Mouse (Mus musculus): ENCODE results near the gene Nek11.

Gene Nek11

DNA sequence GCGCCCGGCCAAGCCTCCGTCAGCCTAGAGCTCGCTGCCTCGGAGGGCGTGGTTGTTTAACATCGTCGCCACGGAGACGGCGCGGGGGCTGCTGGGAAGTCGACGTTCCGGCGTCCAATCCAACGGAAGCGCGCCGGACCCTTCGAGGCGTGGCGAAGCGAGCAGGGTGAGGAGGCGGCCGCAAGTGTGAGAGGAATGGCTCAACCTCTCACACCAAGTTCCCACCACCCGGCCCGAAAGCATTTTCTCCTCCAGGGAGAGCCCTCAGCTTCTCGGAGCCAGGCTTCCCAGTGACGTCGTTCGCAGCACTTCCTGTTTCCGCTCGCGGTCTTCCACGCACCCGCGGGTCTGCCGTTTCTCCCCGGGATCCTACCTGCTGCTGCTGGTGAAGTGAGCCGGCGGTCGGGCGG, at the start of gene Nek11, which contains the start of gene Aste1:
Gene Nek11 (minus strand): TSS at position 307 of the 410 bp plus-strand sequence.
Gene Aste1 (plus strand): TSS at position 175 of the 410 bp plus-strand sequence.
- DNase-seq (ENCODE audit: low spot score in 2 of 2), result peak; percentile 92 to 94

DNA sequence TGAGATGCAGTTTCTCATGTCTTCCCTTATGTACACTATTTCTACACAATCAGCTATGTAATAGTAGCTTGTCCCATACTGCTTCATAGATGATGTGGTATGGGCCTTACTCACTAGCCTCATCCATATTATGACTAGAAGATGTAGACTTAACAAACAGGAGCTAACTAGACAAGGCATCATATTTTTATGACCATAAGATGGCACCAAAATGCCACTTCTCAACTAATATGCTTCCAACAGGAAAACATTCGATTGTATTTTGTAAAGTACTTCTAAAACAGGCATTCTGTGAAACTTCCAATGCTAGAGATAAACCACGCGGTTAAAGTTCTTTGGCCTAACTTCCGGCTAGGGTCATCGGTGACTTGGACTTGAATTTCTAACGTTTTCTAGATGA, 13.2 kb upstream of the Nek11 start:
- no peak for DNase-seq (ENCODE audit: low spot score in 2 of 2)

DNA sequence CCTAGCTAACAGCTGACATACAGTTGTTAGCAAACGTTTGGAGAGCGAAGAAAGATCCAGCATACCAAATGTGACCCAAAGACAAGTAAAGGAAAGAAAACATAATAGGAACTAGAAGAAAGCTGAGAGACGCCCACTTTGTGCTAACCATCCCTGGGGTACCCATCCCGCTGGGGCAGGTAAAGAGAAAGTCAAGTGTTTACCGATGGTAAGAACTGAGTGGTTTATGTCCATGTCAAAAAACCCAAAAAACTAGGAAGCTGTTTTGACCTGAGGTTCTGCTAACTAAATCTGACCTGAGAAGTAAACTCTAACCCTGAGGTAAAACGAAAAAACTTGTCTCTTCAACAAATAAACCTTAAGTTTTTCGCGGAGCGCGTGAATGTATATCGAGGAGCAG, 604 bp downstream of the Nek11 start:
- no peak for DNase-seq (ENCODE audit: low spot score in 2 of 2)

DNA sequence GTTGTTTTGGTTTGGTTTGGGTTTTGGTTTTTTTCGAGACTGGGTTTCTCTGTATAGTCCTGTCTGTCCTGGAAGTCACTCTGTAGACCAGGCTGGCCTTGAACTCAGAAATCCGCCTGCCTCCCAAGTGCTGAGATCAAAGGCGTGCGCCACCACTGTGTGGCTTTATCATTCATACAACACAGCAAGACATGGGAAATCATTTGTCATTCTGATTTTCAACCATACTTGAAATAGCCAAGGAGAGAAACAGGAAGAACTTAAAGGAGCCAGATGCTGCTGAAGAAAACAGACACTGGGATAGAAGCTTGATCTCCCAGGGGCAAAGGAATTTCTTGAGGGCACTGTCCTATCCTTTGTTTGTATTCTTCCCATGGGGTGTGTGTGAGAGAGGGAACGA, 4.7 kb downstream of the Nek11 start:
- DNase-seq (ENCODE audit: low spot score in 2 of 2), result no peak

DNA sequence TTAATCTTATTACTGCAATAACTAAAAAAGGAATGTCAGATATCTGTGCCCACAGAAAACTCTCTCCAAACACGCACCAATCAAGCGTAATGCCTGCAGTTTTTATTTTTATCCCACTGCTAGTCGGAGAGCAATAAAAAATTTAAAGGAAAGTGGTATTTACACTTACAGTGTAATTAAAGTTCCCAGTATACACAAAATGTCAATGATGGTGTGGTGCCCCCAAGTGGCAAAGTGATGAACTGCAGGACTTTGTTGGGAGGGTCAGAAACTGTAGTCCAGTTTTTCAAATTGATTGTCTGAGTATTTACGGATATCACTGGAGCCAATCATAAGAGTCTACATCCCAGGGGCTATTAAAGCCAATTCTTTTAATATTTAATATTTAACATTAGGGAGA, 6.0 kb downstream of the Nek11 start:
- peak; percentile 36 to 77 for DNase-seq (ENCODE audit: low spot score in 2 of 2)

DNA sequence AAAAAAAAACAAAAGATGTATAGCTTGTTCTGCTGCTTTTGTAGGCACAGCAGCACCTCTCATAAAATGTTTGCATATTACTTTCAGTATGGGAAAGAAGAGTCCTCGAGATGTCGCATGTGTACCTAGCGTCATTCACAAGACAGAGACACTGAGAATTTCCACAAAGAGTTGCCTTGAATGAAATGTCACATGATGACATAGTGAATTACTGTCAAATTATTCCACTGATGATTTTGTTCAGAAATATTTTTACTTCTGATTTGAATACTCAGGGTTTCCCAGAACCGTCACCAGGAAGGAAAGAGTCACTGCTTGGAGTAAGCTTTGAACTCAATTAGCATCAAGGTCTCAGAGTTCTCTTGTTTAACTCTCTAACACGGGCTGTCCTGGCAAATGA, 7.9 kb downstream of the Nek11 start:
- no peak for DNase-seq (ENCODE audit: low spot score in 2 of 2)

DNA sequence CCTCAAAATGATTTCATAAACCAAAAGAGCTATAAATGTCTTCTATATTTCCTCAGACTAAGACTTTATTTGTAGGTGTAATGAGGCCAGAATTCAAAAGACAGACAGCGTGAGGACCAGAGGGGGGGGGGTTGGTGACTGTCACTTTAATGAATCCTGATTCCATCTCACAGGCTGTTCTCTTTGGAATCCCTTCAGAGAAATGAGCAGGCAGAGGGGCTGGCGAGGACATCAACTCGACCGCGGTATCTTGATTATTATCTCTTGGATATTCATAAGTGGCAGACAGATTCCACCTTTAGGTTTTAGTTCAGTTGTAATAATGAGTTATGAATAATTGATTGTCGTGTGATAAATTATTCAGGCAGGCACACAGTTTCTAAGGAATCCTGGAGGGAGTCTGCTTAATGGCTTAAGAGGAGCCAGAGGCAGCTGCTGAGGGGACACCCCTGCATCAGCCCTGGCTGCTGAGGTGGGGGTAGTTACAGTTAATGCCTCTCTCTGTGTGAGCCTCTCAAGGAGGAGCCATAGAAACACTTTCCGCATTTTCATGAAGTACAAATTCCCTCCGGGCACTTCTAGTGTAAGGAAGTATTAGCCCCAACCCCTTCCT, 15.7 kb downstream of the Nek11 start:
- no peak for DNase-seq (ENCODE audit: low spot score in 2 of 2)

DNA sequence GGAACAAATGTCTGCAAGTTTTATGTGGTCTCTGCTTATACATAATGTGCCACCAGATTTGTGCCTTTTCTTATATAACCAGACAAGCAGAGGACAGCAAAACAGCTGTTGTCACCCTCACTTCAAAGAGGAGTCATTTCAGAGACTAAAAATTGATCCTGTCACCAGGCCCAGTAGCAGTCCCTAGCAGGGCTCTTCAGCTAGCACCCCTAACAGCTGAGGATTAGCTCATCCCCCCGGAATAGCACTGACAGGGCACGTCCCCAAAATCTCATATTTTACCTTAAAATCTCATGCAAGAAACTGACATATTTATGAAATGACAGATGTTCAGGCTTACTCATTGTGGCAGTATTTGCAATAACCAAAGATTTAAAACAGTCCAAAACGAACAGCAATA, 17.7 kb downstream of the Nek11 start:
- no peak for DNase-seq (ENCODE audit: low spot score in 2 of 2)

DNA sequence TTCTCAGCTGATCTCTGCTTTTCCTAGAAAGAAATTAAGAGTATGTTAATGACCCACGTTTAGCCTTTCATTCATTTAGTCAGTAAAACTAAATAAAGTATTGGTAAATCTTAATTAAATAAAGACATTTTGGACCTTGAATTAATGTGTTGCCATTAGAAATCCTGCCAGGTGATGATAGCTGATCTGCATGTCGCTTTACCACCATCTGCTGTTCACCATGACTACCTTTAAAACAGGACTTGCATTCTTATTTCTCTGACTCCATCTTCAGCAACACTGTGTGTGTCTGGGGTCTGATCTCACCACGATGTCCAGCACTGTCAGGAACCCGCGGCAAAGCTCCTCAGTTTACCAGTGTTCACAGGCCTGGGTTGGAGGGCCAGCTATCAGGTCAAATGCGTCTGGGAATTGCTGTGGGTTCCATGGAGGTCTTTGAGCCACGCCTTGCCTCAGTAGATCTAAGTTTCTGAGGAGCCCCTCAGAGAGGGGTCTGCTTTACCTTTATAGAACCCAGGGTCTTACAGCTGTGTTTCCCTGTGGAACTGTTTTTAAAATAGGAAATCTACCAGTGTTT, 18.3 kb downstream of the Nek11 start:
- no peak for DNase-seq (ENCODE audit: low spot score in 2 of 2)

DNA sequence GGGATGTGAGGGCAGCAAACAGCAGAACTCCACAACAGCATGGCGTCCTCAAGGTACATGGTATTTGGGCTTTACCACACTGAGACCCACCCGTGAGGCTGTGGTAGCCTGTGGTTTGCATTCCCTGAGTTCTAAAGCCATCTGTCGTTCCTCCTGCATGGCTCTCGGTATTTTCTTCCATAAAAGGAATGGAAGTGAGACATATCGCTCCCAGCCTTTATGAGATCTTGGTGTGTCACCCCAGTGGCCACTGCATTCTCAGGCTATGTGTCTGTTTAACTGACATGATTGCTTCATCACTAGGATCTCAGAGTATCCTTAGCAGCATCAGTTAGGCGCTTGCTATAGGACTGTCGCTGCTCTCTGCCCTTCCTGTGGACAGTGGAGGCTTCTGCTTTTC, 18.9 kb downstream of the Nek11 start:
- no peak for DNase-seq (ENCODE audit: low spot score in 2 of 2)

DNA sequence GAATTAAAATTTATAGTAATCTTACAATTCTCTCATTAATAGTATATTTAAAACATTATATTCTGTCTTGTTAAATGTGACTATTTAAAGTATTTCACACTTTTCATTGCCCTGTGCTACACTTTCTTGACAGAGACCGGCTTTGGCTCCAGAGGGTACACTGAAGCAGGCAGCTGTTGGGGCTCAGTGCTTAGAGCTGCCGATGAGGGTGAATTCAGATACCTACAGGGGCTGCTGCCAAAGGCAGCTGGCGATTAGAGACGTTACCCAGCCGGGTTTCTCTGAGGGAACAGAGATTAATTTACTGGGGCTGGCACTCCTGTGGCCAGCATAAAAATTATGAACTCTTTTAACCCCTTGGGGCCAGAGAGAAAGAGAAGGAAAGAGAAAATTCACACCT, 21.0 kb downstream of the Nek11 start:
- no peak for DNase-seq (ENCODE audit: low spot score in 2 of 2)

DNA sequence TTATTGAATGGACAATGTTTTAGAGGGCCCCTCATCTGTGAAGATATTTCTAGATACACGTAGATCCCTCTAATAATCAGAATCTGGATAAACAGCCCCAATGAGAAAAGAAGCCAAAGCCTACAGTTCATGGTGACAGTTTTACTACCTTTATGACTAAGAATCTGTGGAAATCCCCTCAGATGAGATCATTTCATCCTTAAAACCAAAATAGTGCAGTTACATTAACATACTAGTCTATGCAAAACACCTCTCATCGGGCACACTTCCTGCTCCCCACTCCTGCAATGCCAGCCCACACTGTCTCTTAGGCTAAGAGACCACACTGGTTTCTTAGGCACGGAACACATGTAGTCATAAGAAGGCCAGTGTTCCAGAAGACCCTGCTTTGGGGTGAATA, 26.7 kb downstream of the Nek11 start:
- DNase-seq (ENCODE audit: low spot score in 2 of 2), result no peak

DNA sequence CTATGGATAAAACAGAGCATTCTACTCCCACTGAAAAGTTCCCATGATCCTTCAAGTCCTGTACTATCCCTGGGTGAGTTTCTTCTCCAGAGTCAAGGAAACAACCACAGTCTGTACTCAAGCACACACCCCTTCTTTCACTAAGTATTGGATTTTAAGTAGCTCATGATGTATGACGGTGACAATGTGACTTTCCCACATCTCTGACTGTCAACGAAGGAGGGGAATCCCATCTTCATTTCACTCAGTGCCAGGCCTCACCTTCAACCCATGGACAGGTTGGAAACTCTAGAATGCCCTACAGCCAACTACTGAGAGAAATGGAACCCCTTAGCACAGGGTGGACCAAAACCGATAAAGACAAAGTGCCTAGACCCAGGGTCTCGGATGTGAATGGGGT, 29.1 kb downstream of the Nek11 start:
- DNase-seq (ENCODE audit: low spot score in 2 of 2), result no peak

DNA sequence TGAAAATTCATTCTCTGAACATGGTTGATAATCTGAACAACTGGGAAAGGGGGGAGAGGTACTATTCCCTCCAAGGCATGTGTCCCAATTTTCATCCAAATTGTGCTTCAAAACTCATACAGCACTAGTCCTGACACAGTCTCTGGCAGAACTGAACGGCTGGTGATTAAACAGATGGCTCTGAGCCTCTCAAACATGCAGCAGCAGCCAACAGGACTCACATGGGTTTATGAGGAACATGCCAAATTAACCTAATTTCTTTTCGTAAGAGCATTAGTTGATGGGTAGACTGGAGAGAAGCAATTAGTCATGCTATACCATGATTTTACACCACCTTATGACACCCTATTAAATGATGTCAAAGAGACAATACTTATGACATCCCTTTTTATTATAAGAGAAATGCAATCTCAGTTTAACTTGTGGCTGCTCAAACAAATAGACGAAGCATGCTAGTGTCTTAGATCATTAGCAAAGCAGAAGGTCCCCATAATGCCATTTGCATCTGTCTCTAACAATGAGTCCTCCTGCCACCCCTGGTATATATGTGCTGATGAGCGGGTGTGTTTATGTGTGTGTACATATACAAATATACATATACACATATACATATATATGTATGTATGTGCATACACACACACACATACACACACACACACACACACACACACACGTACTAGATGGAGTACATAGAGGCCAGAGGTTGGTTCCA, 31.6 kb downstream of the Nek11 start:
- DNase-seq (ENCODE audit: low spot score in 2 of 2), result no peak

DNA sequence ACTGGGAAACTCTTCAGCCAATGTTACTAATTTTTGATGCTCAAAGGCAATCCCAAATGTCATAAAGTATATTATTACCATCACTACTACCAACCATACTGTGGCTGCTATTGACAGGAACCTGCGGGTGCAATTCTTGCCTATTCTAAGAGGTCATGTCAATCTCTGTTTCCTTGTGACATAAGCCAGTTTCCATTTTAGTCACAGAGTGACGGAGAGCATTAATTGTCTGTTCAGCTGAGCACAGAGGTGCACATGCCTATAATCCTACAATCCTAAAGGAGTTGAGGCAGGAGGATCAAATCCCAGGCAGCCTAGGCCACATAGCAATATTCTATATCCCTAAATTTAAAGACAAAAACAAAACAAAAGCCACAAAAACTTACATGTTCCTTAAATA, 33.1 kb downstream of the Nek11 start:
- DNase-seq (ENCODE audit: low spot score in 2 of 2), result no peak

DNA sequence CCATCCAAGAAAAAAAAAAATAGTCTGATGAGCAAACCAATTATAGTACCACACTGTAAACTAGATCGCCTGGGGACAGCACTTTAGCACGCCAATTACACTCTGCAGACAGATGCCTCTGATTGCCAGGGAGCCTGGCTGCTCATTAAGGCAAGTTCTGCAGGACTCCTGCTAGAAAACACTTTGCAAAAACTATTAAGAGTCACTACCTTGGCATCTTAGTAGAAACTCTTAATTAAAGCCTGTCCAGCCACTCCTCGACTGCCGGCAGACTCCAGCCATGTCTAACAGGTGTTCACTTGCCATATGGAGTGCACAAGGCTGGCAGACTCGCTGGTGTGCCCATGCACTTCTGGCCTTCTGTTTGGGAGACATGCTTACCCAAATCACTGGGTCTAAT, 46.3 kb downstream of the Nek11 start:
- DNase-seq (ENCODE audit: low spot score in 2 of 2), result no peak

DNA sequence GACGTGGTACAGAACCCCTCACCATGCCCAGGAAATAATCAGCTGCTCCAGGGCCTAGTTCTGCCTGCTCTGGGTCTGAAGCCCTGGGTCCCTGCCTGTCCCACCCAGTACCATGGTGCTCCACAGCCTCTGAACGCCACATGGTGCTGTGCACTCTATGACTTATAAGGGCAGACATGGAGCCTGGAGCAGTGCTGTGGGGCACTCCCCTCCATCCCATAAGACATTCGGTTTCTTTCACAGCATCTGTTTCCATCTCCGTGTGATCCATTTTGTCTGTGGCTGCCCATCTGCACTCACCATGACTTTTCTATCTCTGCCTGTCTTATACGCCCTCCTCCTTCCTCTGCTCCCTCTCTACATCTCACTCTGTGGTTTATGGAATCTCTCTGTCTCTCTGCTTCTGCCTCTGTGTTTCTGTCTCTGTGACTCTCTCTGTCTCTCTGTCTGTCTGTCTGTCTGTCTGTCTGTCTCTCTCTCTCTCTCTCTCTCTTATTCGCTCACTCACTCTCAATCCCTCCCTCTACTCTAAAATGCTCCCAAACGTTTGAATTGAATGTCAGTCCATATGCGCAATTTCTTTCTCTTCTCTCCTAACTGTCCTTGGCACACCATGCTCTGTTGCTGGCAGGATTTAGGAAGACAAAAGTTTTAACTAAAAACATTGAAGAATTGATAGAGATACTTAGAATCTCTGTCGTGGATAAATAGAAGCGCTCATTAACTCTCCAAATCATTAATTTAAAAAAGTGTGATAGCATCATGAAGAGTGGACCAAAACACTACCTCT, 46.9 kb downstream of the Nek11 start:
- DNase-seq (ENCODE audit: low spot score in 2 of 2), result no peak

DNA sequence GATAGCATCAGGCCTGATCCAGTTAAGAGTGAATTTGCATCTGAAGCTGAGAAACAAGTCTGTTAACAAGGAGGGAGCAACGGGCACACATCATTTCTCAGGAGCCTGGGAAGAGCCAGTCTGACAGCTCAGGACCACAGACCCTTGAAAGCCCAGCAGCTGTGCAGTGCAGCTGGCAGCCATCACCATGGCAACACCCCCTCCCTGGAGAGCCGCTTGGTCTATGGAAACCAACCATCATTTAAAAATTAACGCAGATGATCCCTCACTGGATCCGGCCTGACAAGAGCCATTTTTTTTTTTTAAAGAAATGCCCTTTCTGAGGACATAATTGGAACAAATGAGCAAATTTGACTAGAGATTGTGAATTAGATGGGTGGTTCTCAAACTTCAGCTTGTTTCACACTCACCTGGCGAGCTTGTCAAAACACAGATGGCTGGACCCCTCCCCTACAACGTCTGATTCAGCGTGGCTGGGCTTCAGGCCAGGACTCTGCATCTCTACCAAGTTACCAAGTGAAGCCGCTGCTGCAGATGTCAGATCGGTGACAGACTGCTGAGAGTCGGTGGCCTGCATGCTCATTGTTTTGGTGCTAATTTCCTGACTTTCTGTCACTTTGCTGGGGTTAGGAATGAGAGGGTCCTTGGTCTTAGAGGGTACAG, 52.2 kb downstream of the Nek11 start:
- no peak for DNase-seq (ENCODE audit: low spot score in 2 of 2)

DNA sequence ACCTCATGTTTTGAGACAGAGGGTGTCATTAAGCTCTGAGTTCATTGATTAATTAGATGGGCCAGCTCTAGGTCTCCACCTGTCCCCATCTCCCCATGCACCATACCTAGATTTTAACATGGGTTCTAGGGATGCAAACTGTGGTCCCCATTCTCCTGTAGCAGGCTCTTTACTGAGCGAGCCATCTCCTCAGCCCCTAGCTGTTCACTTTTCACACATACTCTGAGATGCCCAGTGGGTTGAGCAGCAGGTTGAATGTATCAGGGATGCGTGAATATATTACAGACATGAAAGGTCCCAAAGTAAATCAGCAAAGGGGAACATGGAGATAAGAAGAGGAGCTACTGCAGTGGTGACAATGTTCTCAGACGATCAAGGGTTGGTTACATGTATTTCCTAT, 52.8 kb downstream of the Nek11 start:
- no peak for DNase-seq (ENCODE audit: low spot score in 2 of 2)

DNA sequence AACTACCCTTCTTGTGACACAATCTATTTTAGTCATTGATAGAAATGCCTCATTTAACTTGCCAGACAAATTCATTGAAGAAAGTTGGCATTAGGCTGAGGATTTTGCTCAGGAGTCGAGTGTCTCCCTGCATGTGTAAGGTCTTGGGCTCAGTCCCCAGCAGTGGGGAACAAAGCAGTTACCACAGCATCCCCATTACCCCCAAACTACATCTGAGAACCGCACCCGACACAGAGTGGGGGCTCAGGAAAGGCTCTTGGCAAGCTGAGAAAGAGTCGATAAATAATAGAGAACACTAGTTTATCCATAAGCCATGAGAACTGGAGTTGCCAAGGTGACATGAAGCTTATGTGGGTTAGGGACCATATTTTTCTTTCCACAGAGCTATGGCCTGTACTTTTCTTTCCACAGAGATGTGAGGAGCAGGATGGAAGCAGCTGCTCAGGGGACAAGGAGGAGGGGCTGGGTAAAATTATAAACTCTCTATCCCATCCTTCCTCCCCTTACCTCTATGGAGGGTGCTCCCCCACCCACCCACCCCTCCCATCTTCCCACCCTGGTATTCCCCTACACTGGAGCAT, 62.8 kb downstream of the Nek11 start:
- no peak for DNase-seq (ENCODE audit: low spot score in 2 of 2)

DNA sequence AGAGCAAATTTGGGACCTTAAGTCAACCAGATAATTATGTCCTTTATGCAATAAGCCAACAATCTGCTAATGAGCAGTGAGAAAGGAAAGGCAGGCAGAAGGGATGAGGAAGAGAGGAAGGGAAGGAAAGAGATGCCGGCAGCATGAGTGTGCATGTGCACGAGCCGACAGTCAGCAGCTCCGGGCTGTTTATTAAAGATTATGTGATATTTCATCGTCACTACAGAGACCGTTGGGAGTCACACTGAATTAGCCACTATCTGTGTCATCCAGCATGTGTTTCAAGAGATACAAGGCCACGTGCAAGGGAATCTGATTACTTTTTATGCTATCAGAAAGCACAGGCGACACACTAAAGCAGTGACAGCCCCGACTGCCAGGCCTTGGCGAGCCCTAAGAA, 73.5 kb downstream of the Nek11 start:
- no peak for DNase-seq (ENCODE audit: low spot score in 2 of 2)

DNA sequence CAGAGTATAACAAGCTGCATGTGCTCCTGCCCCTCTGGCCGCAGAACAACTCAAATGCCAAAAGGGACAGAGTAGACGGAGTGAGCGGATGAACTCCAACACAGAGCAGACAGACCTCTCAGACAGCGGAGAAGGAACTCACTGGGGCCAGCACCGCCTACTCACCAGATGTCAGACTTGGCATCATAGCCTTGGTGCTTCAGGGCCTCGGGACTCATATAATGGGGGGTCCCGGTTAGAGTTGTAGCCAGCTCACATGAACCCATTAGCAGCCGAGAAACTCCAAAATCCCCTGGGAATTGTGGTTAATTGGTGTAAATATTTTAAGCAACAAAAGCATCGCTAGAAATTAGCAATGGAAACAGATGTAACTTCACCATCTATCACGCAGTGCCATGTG, 82.1 kb downstream of the Nek11 start:
- DNase-seq (ENCODE audit: low spot score in 2 of 2), result no peak
